Mouse (Mus musculus): ENCODE data around the gene Pphln1. TPM values are rescaled to one million over a fixed set of nuclear protein-coding genes. Genes with fewer than 3 reads are reported as not detected.

Gene Pphln1
- polyA plus RNA-seq, 1 experiment from 2014 or later: 37.0 TPM

DNA sequence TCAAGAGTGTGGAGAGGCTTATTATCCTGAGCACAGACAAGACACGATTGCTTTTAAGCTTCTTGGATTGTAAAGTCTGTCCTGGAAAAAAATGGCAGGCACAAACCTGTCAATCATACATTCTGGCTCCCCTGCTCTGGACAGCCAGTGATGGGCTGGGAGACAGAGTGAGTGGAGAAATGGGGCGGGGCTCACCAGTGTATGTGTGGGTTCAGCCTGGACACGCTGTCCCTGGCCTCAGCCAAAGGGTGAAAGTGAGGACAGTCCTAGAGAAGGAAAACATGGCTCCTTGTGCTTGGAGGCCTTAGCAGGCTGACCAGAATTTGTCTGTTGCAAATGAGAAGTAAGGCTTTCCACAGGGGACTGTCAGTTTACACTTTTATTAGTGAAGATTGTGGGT is 50.7 kb downstream of the Pphln1 start:
- H3K27ac ChIP-seq (ENCODE audit: low read length): no peak overlapping the region
- WGBS: 62% methylated on average over 3 of the region's 3 CpGs
- no peak; the same call in 1 of the 2 replicates for ATAC-seq (replicated peaks; ENCODE audit: extremely low read depth, insufficient read depth, low FRiP score)

GRCm38 (mm10) chr15:93453296-93453695 is 55.1 kb downstream of the Pphln1 start:
- WGBS: 85% methylated on average over 1 of the region's 1 CpGs
- H3K27me3 ChIP-seq (ENCODE audit: control insufficient read depth, insufficient read depth, low read length): no peaks in the 10 kb centered on the region
- H3K4me2 ChIP-seq (ENCODE audit: low read depth, low read length): no peak overlapping the region
- H3K4me1 ChIP-seq (ENCODE audit: control insufficient read depth, insufficient read depth, low read length): 0 out of 2 replicates have a peak, but pooled peaks cover 3% of the 10 kb centered on the region
- no peak overlapping the region for H3K4me3 ChIP-seq (ENCODE audit: low read length)
- no peak for ATAC-seq (replicated peaks; ENCODE audit: extremely low read depth, insufficient read depth, low FRiP score)
- no peaks in the 10 kb centered on the region; the same call in 1 of the 2 replicates for H3K36me3 ChIP-seq (ENCODE audit: control insufficient read depth, insufficient read depth)
- no peak overlapping the region for H3K9ac ChIP-seq (ENCODE audit: low read length)
- H3K9me3 ChIP-seq (replicated peaks; ENCODE audit: control insufficient read depth, low read length): no peaks in the 10 kb centered on the region
- no peak overlapping the region for H3K27ac ChIP-seq (ENCODE audit: low read length)

More for the DNA sequence above, 50.7 kb downstream of the Pphln1 start:
- Histone ChIP-seq H3K36me3 (ENCODE audit: control insufficient read depth, insufficient read depth) (no peaks in the 10 kb centered on the region; the same call in 1 of the 2 replicates), H3K4me2 (ENCODE audit: low read depth, low read length) (no peak overlapping the region), H3K4me1 (ENCODE audit: control insufficient read depth, insufficient read depth, low read length) (no peaks in the 10 kb centered on the region), H3K9me3 (replicated peaks; ENCODE audit: control insufficient read depth, low read length) (no peaks in the 10 kb centered on the region), H3K4me3 (ENCODE audit: low read length) (no peak overlapping the region), H3K27me3 (ENCODE audit: control insufficient read depth, insufficient read depth, low read length) (no peaks in the 10 kb centered on the region), H3K9ac (ENCODE audit: low read length) (no peak overlapping the region)

DNA sequence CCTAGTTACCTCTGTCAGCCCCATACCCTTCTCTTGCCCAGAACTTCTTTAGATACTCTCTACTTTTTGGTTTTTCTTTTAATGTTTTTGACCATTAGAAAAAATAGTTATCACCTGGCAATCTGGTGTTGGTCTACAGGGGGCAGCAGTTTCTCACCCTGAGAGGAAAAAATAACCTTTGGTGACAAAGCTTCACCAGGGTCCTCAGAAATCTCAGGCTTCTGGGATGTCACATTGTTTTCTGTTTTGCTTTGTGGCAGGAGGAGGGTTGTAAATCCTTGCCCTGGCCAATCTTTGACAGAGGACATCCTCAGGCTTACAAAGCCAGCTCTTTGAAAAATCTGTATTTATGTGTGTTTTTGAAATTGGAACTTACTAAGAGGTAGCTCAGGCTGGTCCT is 57.9 kb downstream of the Pphln1 start:
- ATAC-seq (replicated peaks; ENCODE audit: extremely low read depth, insufficient read depth, low FRiP score): no peak
- H3K9me3 ChIP-seq (replicated peaks; ENCODE audit: control insufficient read depth, low read length): no peaks in the 10 kb centered on the region
- no peak overlapping the region for H3K27ac ChIP-seq (ENCODE audit: low read length)
- H3K4me2 ChIP-seq (ENCODE audit: low read depth, low read length): no peak overlapping the region
- no peak overlapping the region for H3K4me3 ChIP-seq (ENCODE audit: low read length)
- 0 out of 2 replicates have a peak, but pooled peaks cover 3% of the 10 kb centered on the region for H3K4me1 ChIP-seq (ENCODE audit: control insufficient read depth, insufficient read depth, low read length)
- peaks cover 5% of the 10 kb centered on the region for H3K36me3 ChIP-seq (ENCODE audit: control insufficient read depth, insufficient read depth)
- H3K27me3 ChIP-seq (ENCODE audit: control insufficient read depth, insufficient read depth, low read length): no peaks in the 10 kb centered on the region
- no peak overlapping the region for H3K9ac ChIP-seq (ENCODE audit: low read length)

DNA sequence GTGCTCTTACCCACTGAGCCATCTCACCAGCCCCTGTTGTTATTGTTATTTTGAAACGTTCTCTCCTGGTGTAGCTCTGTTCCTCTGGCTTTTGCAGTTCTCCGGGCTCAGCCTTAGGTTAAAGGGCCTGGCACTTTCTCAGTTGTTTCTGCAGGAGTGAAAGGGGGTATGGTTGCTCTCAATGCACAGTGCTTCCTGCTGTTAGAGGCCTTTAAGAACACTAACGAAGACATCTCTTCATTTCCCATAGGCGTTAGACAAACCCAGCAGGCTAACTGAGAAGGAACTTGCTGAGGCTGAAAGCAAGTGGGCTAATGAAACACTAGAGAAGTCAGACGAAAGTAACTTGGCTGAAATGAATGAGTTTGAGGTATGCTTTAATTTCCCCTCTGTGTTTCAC is 61.3 kb downstream of the Pphln1 start:
- 82% methylated on average over 5 of the region's 5 CpGs for WGBS
- no peak overlapping the region for H3K4me2 ChIP-seq (ENCODE audit: low read depth, low read length)
- H3K27ac ChIP-seq (ENCODE audit: low read length): no peak overlapping the region
- no peak overlapping the region for H3K9ac ChIP-seq (ENCODE audit: low read length)
- no peak overlapping the region for H3K4me3 ChIP-seq (ENCODE audit: low read length)
- no peaks in the 10 kb centered on the region for H3K9me3 ChIP-seq (replicated peaks; ENCODE audit: control insufficient read depth, low read length)
- no peak for ATAC-seq (replicated peaks; ENCODE audit: extremely low read depth, insufficient read depth, low FRiP score)
- no peaks in the 10 kb centered on the region for H3K27me3 ChIP-seq (ENCODE audit: control insufficient read depth, insufficient read depth, low read length)
- peaks cover 5% of the 10 kb centered on the region; the same call in 1 of the 2 replicates for H3K36me3 ChIP-seq (ENCODE audit: control insufficient read depth, insufficient read depth)
- H3K4me1 ChIP-seq (ENCODE audit: control insufficient read depth, insufficient read depth, low read length): no peaks in the 10 kb centered on the region

DNA sequence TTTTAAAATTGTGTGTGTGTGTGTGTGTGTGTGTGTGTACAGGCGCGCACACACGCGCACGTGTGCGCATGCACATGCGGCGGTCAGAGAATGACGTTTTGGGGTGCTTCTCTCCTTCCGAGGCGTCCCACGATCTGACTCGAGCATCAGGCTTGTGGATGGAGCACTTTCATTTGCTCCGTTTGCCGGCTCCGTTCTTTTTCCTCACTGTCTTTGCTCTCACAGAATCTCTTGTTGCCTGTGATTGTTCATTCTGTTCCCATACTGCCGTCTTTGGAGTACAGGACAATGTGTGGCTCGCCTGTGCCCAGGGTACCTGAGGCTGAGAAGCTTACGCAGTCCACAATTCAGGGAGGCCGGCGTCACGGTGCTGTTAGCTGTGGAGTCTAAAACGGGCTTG is 62.9 kb downstream of the Pphln1 start:
- no peaks in the 10 kb centered on the region for H3K9me3 ChIP-seq (replicated peaks; ENCODE audit: control insufficient read depth, low read length)
- peaks cover 12% of the 10 kb centered on the region for H3K36me3 ChIP-seq (ENCODE audit: control insufficient read depth, insufficient read depth)
- no peaks in the 10 kb centered on the region for H3K4me1 ChIP-seq (ENCODE audit: control insufficient read depth, insufficient read depth, low read length)
- 96% methylated on average over 23 of the region's 23 CpGs for WGBS
- H3K9ac ChIP-seq (ENCODE audit: low read length): no peak overlapping the region
- H3K27ac ChIP-seq (ENCODE audit: low read length): no peak overlapping the region
- H3K4me2 ChIP-seq (ENCODE audit: low read depth, low read length): no peak overlapping the region
- no peak for ATAC-seq (replicated peaks; ENCODE audit: extremely low read depth, insufficient read depth, low FRiP score)
- no peaks in the 10 kb centered on the region for H3K27me3 ChIP-seq (ENCODE audit: control insufficient read depth, insufficient read depth, low read length)
- H3K4me3 ChIP-seq (ENCODE audit: low read length): no peak overlapping the region

DNA sequence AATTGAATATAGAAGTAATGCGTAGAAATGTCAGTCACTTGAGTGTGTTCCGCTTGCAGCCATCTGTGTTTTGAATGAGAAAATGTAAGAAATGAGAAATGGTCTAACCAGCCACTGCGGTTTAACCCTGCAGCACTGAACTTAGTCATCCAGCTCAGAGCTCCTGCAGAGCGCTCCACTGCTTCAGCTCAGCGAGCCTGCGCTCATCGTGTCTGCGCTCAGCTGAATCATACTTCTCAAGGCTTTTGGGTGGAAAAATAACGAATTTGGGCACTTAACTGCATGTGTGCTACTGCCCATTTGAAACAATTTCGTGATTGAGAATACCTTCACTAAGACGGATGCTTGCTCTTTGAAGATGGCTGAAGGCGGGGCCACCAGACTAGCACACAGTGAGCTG is 73.5 kb downstream of the Pphln1 start:
- no peak overlapping the region for H3K27ac ChIP-seq (ENCODE audit: low read length)
- H3K36me3 ChIP-seq (ENCODE audit: control insufficient read depth, insufficient read depth): no peaks in the 10 kb centered on the region
- no peaks in the 10 kb centered on the region for H3K9me3 ChIP-seq (replicated peaks; ENCODE audit: control insufficient read depth, low read length)
- no peak for ATAC-seq (replicated peaks; ENCODE audit: extremely low read depth, insufficient read depth, low FRiP score)
- no peaks in the 10 kb centered on the region for H3K27me3 ChIP-seq (ENCODE audit: control insufficient read depth, insufficient read depth, low read length)
- 87% methylated on average over 12 of the region's 12 CpGs for WGBS
- H3K4me2 ChIP-seq (ENCODE audit: low read depth, low read length): no peak overlapping the region
- peaks cover 5% of the 10 kb centered on the region for H3K4me1 ChIP-seq (ENCODE audit: control insufficient read depth, insufficient read depth, low read length)
- no peak overlapping the region for H3K9ac ChIP-seq (ENCODE audit: low read length)
- no peak overlapping the region for H3K4me3 ChIP-seq (ENCODE audit: low read length)

DNA sequence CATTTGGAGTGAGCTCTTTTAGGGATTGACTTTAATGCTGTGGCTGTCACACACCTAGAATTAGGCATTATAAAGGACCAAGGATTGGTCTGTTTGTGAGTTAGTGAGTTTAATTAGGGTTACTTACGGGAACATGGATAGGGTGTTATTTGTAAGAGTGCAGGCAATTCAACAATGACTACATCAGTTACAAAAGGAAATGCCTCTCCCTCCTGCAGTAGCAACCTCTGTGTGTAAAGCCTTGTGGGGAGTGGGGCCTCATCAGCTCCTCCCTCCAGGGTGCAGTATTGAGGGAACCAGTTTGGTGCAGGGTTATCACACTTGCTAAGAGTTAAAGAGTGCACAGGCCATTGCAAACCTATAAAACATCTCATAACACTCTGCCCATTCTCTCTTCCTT is 73.9 kb downstream of the Pphln1 start:
- Histone ChIP-seq H3K4me1 (ENCODE audit: control insufficient read depth, insufficient read depth, low read length) (peaks cover 5% of the 10 kb centered on the region), H3K4me3 (ENCODE audit: low read length) (no peak overlapping the region), H3K9ac (ENCODE audit: low read length) (no peak overlapping the region), H3K36me3 (ENCODE audit: control insufficient read depth, insufficient read depth) (no peaks in the 10 kb centered on the region), H3K9me3 (replicated peaks; ENCODE audit: control insufficient read depth, low read length) (no peaks in the 10 kb centered on the region), H3K27ac (ENCODE audit: low read length) (no peak overlapping the region), H3K4me2 (ENCODE audit: low read depth, low read length) (no peak overlapping the region), H3K27me3 (ENCODE audit: control insufficient read depth, insufficient read depth, low read length) (no peaks in the 10 kb centered on the region)
- ATAC-seq (replicated peaks; ENCODE audit: extremely low read depth, insufficient read depth, low FRiP score): no peak
- WGBS: 84% methylated on average over 1 of the region's 1 CpGs

- Histone ChIP-seq H3K9me3 (replicated peaks; ENCODE audit: control insufficient read depth, low read length) (no peaks in the 10 kb centered on the region), H3K9ac (ENCODE audit: low read length) (no peak overlapping the region), H3K36me3 (ENCODE audit: control insufficient read depth, insufficient read depth) (no peaks in the 10 kb centered on the region), H3K27ac (ENCODE audit: low read length) (no peak overlapping the region), H3K4me2 (ENCODE audit: low read depth, low read length) (no peak overlapping the region), H3K4me1 (ENCODE audit: control insufficient read depth, insufficient read depth, low read length) (peaks cover 8% of the 10 kb centered on the region), H3K27me3 (ENCODE audit: control insufficient read depth, insufficient read depth, low read length) (no peaks in the 10 kb centered on the region), H3K4me3 (ENCODE audit: low read length) (no peak overlapping the region)
- no peak for ATAC-seq (replicated peaks; ENCODE audit: extremely low read depth, insufficient read depth, low FRiP score)
- 43% methylated on average over 3 of the region's 3 CpGs for WGBS
These were observed 76.1 kb downstream of the Pphln1 start for GRCm38 (mm10) chr15:93474277-93474676.

DNA sequence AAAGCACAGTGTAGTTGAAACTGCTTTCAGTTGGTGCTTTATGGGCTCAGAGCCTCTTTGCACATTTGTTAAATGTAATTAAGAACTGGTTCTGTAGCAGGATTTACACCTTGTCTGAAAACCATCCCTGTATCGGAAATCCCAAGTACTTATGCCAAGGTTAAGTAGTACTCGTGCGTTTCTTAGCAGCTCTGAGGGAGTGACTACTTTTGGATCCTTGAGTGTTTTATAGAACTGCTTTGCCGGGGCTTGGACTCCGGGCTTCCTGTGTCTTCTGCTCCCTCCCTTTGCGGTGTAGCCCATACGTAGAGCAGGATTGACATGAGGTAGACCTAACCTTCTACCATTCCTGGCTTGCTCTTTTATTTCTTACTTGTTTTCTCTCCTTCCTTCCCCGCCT is 77.5 kb downstream of the Pphln1 start:
- Histone ChIP-seq H3K27ac (ENCODE audit: low read length) (no peak overlapping the region), H3K9ac (ENCODE audit: low read length) (no peak overlapping the region), H3K36me3 (ENCODE audit: control insufficient read depth, insufficient read depth) (no peaks in the 10 kb centered on the region), H3K4me2 (ENCODE audit: low read depth, low read length) (no peak overlapping the region), H3K4me3 (ENCODE audit: low read length) (no peak overlapping the region), H3K9me3 (replicated peaks; ENCODE audit: control insufficient read depth, low read length) (no peaks in the 10 kb centered on the region), H3K4me1 (ENCODE audit: control insufficient read depth, insufficient read depth, low read length) (peaks cover 8% of the 10 kb centered on the region), H3K27me3 (ENCODE audit: control insufficient read depth, insufficient read depth, low read length) (no peaks in the 10 kb centered on the region)
- WGBS: 79% methylated on average over 8 of the region's 8 CpGs
- ATAC-seq (replicated peaks; ENCODE audit: extremely low read depth, insufficient read depth, low FRiP score): no peak

DNA sequence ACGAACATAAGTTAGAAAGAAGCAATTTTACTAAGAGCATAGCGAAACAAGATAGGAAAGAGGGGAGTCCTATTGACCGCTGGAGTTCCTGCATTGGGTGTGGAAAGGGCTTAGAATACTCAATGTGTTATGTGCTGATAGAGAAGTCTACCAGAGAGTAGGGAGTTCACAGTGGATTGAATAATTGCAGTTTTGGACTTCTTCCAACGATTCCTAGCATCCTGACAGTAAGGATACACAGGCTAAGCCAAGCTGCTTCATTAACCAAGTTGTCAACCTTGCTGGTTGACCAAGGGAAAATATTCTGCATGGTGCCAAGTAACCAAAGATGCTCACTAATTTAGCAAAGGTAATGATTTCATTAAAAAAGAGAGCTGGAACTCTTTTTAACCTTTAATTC is 79.6 kb downstream of the Pphln1 start:
- Histone ChIP-seq H3K9ac (ENCODE audit: low read length) (no peak overlapping the region), H3K4me1 (ENCODE audit: control insufficient read depth, insufficient read depth, low read length) (peaks cover 8% of the 10 kb centered on the region), H3K4me3 (ENCODE audit: low read length) (no peak overlapping the region), H3K27me3 (ENCODE audit: control insufficient read depth, insufficient read depth, low read length) (no peaks in the 10 kb centered on the region), H3K9me3 (replicated peaks; ENCODE audit: control insufficient read depth, low read length) (no peaks in the 10 kb centered on the region), H3K4me2 (ENCODE audit: low read depth, low read length) (no peak overlapping the region), H3K36me3 (ENCODE audit: control insufficient read depth, insufficient read depth) (no peaks in the 10 kb centered on the region), H3K27ac (ENCODE audit: low read length) (no peak overlapping the region)
- ATAC-seq (replicated peaks; ENCODE audit: extremely low read depth, insufficient read depth, low FRiP score): no peak
- 58% methylated on average over 4 of the region's 4 CpGs for WGBS
